ENCODE assay signal across 20 mouse cellular contexts in the genomic region with DNA sequence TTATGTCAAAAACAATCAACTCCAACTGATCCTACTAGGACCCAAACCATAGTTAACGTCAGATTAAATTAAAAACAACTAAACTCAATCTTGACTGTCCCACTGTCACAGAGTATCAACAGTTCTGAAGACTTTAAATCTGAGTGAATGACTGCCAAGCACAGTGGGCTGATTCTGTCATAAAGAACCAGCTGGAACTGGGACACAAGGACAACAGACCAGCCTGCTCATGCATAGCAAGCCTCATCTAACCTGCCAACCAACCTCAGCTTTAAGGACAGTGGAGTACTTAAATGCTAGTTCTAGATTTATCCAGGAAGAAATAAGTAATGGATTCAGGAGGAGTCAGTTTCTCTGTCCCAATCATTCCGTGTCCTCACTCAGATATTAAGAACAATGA.
"Had no signal": no experiment of that assay in that cellular context is flagged by ENCODE, and none has a peak within 500 bp of the region (broad histone marks: within the 10 kb centered on the region; RNA-seq: fewer than 3 reads in every experiment).

No protein-coding gene starts in this region.

- H3K27me3 ChIP-seq: intestine, embryonic 15.5 days; megakaryocyte, embryonic 14.5 days; midbrain, embryonic 13.5 days; neural tube, embryonic 13.5 days; stomach, embryonic 15.5 days had no signal

- H3K9me3 ChIP-seq: intestine, embryonic 15.5 days; megakaryocyte, embryonic 14.5 days; midbrain, embryonic 10.5 days; midbrain, embryonic 13.5 days; neural tube, embryonic 13.5 days; stomach, embryonic 15.5 days had no signal

- ATAC-seq: lung, postnatal 0 days; midbrain, embryonic 13.5 days; midbrain, embryonic 16.5 days had no signal

- H3K4me1 ChIP-seq: intestine, embryonic 15.5 days; midbrain, embryonic 10.5 days; midbrain, embryonic 13.5 days; neural tube, embryonic 13.5 days; stomach, embryonic 15.5 days had no signal

- H3K36me3 ChIP-seq: intestine, embryonic 15.5 days; midbrain, embryonic 13.5 days; stomach, embryonic 15.5 days had no signal

- H3K27ac ChIP-seq: intestine, embryonic 15.5 days; left cerebral cortex, adult 2 months; midbrain, embryonic 10.5 days; midbrain, embryonic 13.5 days; neural tube, embryonic 13.5 days; stomach, embryonic 15.5 days had no signal

- H3K4me2 ChIP-seq: intestine, embryonic 15.5 days; lung, embryonic 14.5 days; midbrain, embryonic 13.5 days; neural tube, embryonic 13.5 days; stomach, embryonic 15.5 days had no signal

- H3K4me3 ChIP-seq: intestine, embryonic 15.5 days; left cerebral cortex, adult 2 months; megakaryocyte, embryonic 14.5 days; midbrain, embryonic 10.5 days; midbrain, embryonic 13.5 days; myocyte; neural tube, embryonic 13.5 days; stomach, embryonic 15.5 days had no signal

- H3K9ac ChIP-seq: intestine, embryonic 15.5 days; lung, embryonic 14.5 days; midbrain, embryonic 13.5 days; neural tube, embryonic 13.5 days; stomach, embryonic 15.5 days had no signal

- DNase-seq: kidney, adult 11 months; kidney, postnatal 14 days; kidney, postnatal 4 days; layer of hippocampus, adult 9-11 months; layer of hippocampus, postnatal 36 days; lung, embryonic 14.5 days; retina, postnatal 1 day; right cerebral cortex, postnatal 25 days; spleen, adult 18-20 months; thymus, postnatal 25 days had no signal
